Mouse (Mus musculus): ENCODE measurements around the gene Hip1r. TPM values are rescaled to one million over a fixed set of nuclear protein-coding genes. Genes with fewer than 3 reads are reported as not detected.

Gene Hip1r
- polyA plus RNA-seq, 1 experiment from 2014 or later, result 13.5 TPM

DNA sequence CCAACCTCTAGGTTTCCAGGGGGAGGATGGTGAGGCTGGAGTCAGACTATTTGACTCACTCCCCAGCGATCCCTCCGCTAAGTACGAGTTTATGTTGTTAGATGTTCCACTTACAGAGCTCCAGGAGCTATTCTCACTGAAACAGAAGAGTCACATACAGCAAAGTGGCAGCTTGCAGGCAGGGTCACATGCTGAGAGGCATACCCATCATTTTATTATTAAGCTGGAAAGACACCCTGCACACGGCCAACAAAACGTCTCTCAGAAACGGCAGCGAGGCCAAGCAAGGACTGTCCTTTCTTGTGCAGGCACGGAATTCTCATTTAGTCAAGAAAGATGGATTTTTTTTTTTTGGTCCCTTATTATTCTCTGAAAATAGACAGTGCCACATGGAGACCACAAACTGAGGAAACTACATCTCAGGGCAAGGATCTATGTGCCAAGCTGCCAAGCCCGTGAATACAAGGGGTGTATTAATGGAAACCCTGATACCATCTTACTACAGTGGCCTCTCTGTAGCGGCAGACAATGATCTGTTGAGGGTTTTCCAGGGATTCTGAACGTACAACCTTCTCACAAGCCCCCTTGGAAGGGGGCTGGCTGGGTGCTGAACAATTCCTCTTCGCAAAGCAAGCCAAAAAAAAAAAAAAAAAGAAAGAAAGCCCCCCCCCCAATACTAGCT is 57.1 kb downstream of the Hip1r start:
- peak overlapping the region; percentile 87 for H3K4me3 ChIP-seq (ENCODE audit: low read depth, low read length)
- no peak for ATAC-seq
- H3K27me3 ChIP-seq (ENCODE audit: insufficient read depth, low read length), result no peaks in the 10 kb centered on the region
- TF ChIP-seq CTCF (IDR thresholded peaks at IDR 0.05; ENCODE audit: low read depth), result no peak
- TF ChIP-seq EP300 (IDR thresholded peaks at IDR 0.05; ENCODE audit: low read depth), result no peak
- H3K4me2 ChIP-seq (ENCODE audit: low read depth, low read length), result peak overlapping the region; percentile 84
- WGBS (ENCODE audit: insufficient replicate concordance), result 45% methylated on average over 12 of the region's 12 CpGs
- H3K9ac ChIP-seq (replicated peaks), result peak overlapping the region; percentile 98
- peaks cover 53% of the 10 kb centered on the region for H3K4me1 ChIP-seq (ENCODE audit: insufficient read depth)
- no peaks in the 10 kb centered on the region for H3K9me3 ChIP-seq (ENCODE audit: low read length)
- no peak for DNase-seq
- peaks cover 13% of the 10 kb centered on the region; the same call in 1 of the 2 replicates for H3K36me3 ChIP-seq (replicated peaks; ENCODE audit: insufficient read depth, low read length)
- peak overlapping the region; percentile 90 for H3K27ac ChIP-seq (ENCODE audit: low read depth)

DNA sequence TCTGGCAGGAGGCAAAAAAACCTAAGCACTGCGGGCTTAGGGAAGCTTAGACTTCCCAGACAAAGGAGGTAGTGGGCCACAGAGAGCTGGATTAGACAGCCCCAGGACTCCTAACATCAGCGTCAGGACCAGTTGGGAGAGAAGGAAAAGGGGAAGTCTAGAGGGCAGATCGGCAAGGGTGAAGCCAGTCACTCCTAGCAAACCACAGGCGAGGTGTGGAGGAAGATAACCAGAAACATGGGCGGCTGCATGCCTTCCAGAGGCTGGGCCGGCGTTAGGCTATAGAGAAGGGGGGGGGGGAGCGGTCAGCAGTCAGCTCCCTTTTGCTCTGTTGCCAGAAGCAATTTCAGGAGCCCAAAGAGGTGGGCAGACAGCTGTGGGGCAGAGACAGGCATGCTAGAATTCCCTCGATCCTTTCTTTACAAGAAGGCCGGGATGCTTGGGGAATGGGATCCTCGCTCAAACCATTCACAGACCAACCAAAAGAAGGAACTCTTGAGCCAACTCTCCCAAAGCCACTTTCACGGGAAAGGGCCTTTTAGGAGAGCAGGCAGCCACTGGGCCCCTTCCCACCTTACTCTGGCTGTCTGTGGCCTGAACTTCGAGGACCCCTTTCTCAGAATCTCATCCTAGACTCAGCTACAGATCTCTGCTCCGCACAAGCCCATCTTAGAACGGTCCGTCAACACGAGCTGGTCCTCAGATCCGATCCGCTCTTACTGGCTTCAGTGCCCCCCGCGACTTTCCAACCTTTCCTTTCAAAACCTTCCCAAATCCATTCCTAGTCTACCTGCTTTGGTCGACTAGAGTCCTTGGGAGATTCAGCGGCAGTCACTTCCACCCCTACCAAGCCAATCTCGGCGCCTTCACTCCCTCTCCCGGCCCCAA is 57.9 kb downstream of the Hip1r start:
- peak; percentile 43 for ATAC-seq
- H3K4me2 ChIP-seq (ENCODE audit: low read depth, low read length), result peak overlapping the region; percentile 84
- peaks cover 10% of the 10 kb centered on the region; the same call in 1 of the 2 replicates for H3K36me3 ChIP-seq (replicated peaks; ENCODE audit: insufficient read depth, low read length)
- H3K9ac ChIP-seq (replicated peaks), result peak overlapping the region; percentile 98
- H3K27ac ChIP-seq (ENCODE audit: low read depth), result peak overlapping the region; percentile 90
- DNase-seq, result peak; percentile 64
- 2% methylated on average over 24 of the region's 26 CpGs for WGBS (ENCODE audit: insufficient replicate concordance)
- no peak for TF ChIP-seq EP300 (IDR thresholded peaks at IDR 0.05; ENCODE audit: low read depth)
- no peak for TF ChIP-seq CTCF (IDR thresholded peaks at IDR 0.05; ENCODE audit: low read depth)
- H3K27me3 ChIP-seq (ENCODE audit: insufficient read depth, low read length), result no peaks in the 10 kb centered on the region
- H3K4me3 ChIP-seq (ENCODE audit: low read depth, low read length), result peak overlapping the region; percentile 87
- H3K9me3 ChIP-seq (ENCODE audit: low read length), result no peaks in the 10 kb centered on the region
- H3K4me1 ChIP-seq (ENCODE audit: insufficient read depth), result peaks cover 45% of the 10 kb centered on the region

DNA sequence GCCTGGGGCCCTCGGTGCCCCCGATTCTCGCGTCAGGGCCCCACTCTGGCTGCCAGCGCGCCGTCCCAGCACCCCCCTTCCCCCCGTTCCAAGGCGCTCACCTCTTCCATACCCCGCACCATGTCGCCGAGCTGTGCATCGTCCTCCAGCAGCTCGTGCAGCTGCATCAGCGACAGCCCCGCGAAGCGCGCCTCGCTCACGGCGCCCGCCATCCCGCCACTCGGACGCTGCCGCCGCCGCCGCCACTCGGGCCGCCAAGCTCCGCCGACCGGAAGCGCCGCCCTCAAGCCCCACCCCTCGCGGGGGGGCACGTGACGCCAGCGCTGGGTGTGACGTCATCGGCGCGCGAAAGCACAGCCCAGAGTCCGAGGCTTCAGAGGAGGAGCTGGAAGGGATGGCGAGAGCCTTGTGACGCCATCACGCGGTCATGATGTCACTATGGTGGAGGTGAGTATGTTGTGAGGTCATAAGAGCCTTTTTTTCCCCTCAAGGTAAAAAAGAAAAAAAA is 58.6 kb downstream of the Hip1r start, which contains the start of gene Vps37b:
TSS of gene Vps37b (minus strand) at position 270 of the 508 bp plus-strand sequence.
- WGBS (ENCODE audit: insufficient replicate concordance), result under 1% methylated on average over 52 of the region's 52 CpGs
- DNase-seq (peak; percentile 95), ATAC-seq (peak; percentile 72)
- Histone ChIP-seq H3K9ac (replicated peaks) (peak within 1 kb of the TSS; percentile 98), H3K9me3 (ENCODE audit: low read length) (no peaks in the 10 kb centered on the region), H3K27me3 (ENCODE audit: insufficient read depth, low read length) (no peaks in the 10 kb centered on the region), H3K4me2 (ENCODE audit: low read depth, low read length) (peak within 1 kb of the TSS; percentile 84), H3K4me3 (ENCODE audit: low read depth, low read length) (peak within 1 kb of the TSS; percentile 87), H3K4me1 (ENCODE audit: insufficient read depth) (peaks cover 42% of the 10 kb centered on the region), H3K27ac (ENCODE audit: low read depth) (peak within 1 kb of the TSS; percentile 90), H3K36me3 (replicated peaks; ENCODE audit: insufficient read depth, low read length) (peaks cover 5% of the 10 kb centered on the region; the same call in 1 of the 2 replicates)
- TF ChIP-seq EP300 (IDR thresholded peaks at IDR 0.05; ENCODE audit: low read depth), result no peak
- no peak for TF ChIP-seq CTCF (IDR thresholded peaks at IDR 0.05; ENCODE audit: low read depth)

DNA sequence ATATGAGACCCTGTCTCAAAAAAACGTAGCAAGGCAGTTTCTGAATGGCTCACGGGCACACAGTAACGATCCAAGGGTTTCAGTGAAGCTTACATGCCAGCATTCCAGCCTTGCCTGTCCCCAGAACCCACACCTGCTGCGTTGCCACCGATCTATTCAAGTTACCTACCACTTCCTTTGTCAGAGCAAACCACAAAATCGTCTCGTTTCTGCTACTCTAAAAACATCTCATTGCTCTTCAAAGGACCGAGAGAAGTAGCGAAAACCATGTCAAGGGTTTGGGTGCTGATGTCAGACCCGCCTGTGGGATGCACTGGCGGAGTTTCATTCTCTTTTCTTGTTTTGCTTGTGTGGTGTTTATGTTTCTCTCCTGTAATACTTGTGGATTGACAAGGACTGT is 61.0 kb downstream of the Hip1r start:
- Histone ChIP-seq H3K9me3 (ENCODE audit: low read length) (no peaks in the 10 kb centered on the region), H3K4me1 (ENCODE audit: insufficient read depth) (peaks cover 23% of the 10 kb centered on the region), H3K27ac (ENCODE audit: low read depth) (no peak overlapping the region), H3K9ac (replicated peaks) (no peak overlapping the region), H3K4me3 (ENCODE audit: low read depth, low read length) (no peak overlapping the region), H3K4me2 (ENCODE audit: low read depth, low read length) (no peak overlapping the region), H3K36me3 (replicated peaks; ENCODE audit: insufficient read depth, low read length) (no peaks in the 10 kb centered on the region), H3K27me3 (ENCODE audit: insufficient read depth, low read length) (no peaks in the 10 kb centered on the region)
- no peak for ATAC-seq
- WGBS (ENCODE audit: insufficient replicate concordance), result 54% methylated on average over 11 of the region's 11 CpGs
- no peak for DNase-seq
- TF ChIP-seq CTCF (IDR thresholded peaks at IDR 0.05; ENCODE audit: low read depth) (no peak), EP300 (IDR thresholded peaks at IDR 0.05; ENCODE audit: low read depth) (no peak)

DNA sequence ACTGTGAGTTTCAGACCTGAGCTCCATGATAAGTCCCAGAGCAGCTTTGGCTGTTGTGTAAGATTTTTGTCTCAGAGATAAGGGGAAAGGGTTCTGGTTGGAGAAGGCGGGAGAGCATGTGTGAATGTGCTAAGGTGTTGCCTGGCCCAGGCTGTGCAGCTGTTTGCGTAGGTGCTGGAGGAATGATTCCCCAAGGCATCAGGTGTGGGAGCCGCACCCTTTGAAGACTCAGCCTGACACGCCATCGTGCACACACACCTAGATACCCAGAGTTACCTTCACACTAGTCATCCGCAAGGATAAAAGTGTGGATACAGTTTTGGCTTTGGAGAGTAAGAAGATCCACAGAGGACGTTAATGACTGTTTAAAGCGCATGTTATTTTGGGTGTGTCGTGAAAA is 62.0 kb downstream of the Hip1r start:
- no peak overlapping the region for H3K4me2 ChIP-seq (ENCODE audit: low read depth, low read length)
- H3K9me3 ChIP-seq (ENCODE audit: low read length), result no peaks in the 10 kb centered on the region
- no peak overlapping the region for H3K27ac ChIP-seq (ENCODE audit: low read depth)
- H3K4me1 ChIP-seq (ENCODE audit: insufficient read depth), result peaks cover 16% of the 10 kb centered on the region
- ATAC-seq (no peak), DNase-seq (no peak)
- no peaks in the 10 kb centered on the region for H3K36me3 ChIP-seq (replicated peaks; ENCODE audit: insufficient read depth, low read length)
- TF ChIP-seq CTCF (IDR thresholded peaks at IDR 0.05; ENCODE audit: low read depth), result no peak
- 75% methylated on average over 9 of the region's 9 CpGs for WGBS (ENCODE audit: insufficient replicate concordance)
- no peak overlapping the region for H3K4me3 ChIP-seq (ENCODE audit: low read depth, low read length)
- H3K27me3 ChIP-seq (ENCODE audit: insufficient read depth, low read length), result no peaks in the 10 kb centered on the region
- no peak overlapping the region for H3K9ac ChIP-seq (replicated peaks)

DNA sequence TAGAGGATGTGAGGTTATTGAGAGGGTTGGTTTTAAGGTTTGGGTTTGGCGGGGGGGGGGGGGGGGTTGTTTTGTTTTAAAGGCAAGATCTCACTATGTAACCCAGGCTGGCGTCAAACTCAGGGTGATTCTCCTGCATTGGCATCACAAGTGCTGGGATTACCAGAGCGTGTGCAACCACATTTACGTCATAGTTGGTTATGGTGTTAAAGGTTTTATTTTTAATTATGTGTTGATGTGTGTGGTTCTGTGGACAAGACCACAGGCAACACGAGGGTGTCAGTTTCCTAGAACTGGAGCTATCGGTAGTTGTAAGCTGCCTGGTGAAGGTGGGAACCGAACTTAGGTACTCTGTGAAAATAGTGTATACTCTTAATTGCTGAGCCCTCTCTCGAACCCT is 62.4 kb downstream of the Hip1r start:
- WGBS (ENCODE audit: insufficient replicate concordance), result 56% methylated on average over 8 of the region's 8 CpGs
- H3K4me1 ChIP-seq (ENCODE audit: insufficient read depth), result peaks cover 12% of the 10 kb centered on the region
- no peak overlapping the region for H3K4me3 ChIP-seq (ENCODE audit: low read depth, low read length)
- no peak overlapping the region for H3K9ac ChIP-seq (replicated peaks)
- no peak overlapping the region for H3K4me2 ChIP-seq (ENCODE audit: low read depth, low read length)
- no peaks in the 10 kb centered on the region for H3K27me3 ChIP-seq (ENCODE audit: insufficient read depth, low read length)
- TF ChIP-seq CTCF (IDR thresholded peaks at IDR 0.05; ENCODE audit: low read depth) (no peak), EP300 (IDR thresholded peaks at IDR 0.05; ENCODE audit: low read depth) (no peak)
- H3K27ac ChIP-seq (ENCODE audit: low read depth), result no peak overlapping the region
- ATAC-seq (no peak), DNase-seq (no peak)
- no peaks in the 10 kb centered on the region for H3K36me3 ChIP-seq (replicated peaks; ENCODE audit: insufficient read depth, low read length)
- H3K9me3 ChIP-seq (ENCODE audit: low read length), result no peaks in the 10 kb centered on the region

Data from liver, postnatal 0 days (tissue).